ENCODE assay signal across 9 mouse cellular contexts in the genomic region with DNA sequence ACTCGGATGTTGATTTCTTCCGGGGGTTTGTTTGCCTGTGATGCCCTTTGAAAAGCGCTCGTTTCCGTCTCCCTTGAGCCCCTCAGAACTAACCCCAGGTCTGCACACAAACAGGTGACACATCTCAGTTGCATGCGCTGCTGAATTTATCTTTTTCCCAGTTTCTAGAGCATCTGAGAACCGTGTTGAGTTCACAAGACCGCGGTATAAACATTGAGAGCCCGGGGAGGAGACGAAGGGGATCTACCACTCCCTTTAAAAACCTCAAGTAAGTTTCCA. TPM values are rescaled to one million over a fixed set of nuclear protein-coding genes. Genes with fewer than 3 reads are reported as not detected.
DNase-seq lines count a peak whose midpoint lies in the region; ATAC-seq and TF ChIP-seq lines count a peak whose summit lies in the region.
"Had no signal": no experiment of that assay in that cellular context is flagged by ENCODE, and none has a peak within 500 bp of the region (broad histone marks: within the 10 kb centered on the region; RNA-seq: fewer than 3 reads in every experiment).

No protein-coding gene starts in this region.

- H3K27ac ChIP-seq in heart, embryonic 11.5 days (ENCODE audit: low read depth, low read length) = peak overlapping the region; percentile 85
- peak overlapping the region; percentile 83 for H3K27ac ChIP-seq in forebrain, postnatal 0 days (ENCODE audit: low read depth, low read length)
- peak overlapping the region; percentile 94 for H3K27ac ChIP-seq in liver, postnatal 0 days (ENCODE audit: low read depth)

- peak overlapping the region; percentile 97 for H3K4me3 ChIP-seq in heart, embryonic 11.5 days (ENCODE audit: low read depth, low read length)
- peak overlapping the region; percentile 94 for H3K4me3 ChIP-seq in forebrain, postnatal 0 days (ENCODE audit: low read depth, low read length)
- peak overlapping the region; percentile 90 for H3K4me3 ChIP-seq in liver, postnatal 0 days (ENCODE audit: low read depth, low read length)

- peak overlapping the region; percentile 93 for H3K9ac ChIP-seq in heart, embryonic 11.5 days (ENCODE audit: low read depth, low read length)
- H3K9ac ChIP-seq in forebrain, postnatal 0 days = peak overlapping the region; percentile 96
- H3K9ac ChIP-seq in liver, postnatal 0 days (replicated peaks) = peak overlapping the region; percentile 91

- H3K36me3 ChIP-seq in heart, embryonic 11.5 days (ENCODE audit: control insufficient read depth, insufficient read depth, low read length) = peaks cover 3% of the 10 kb centered on the region; the same call in 1 of the 2 replicates
- H3K36me3 ChIP-seq in forebrain, postnatal 0 days (ENCODE audit: insufficient read depth) = peaks cover 13% of the 10 kb centered on the region
- H3K36me3 ChIP-seq in liver, postnatal 0 days (replicated peaks; ENCODE audit: insufficient read depth, low read length) = peaks cover 7% of the 10 kb centered on the region; the same call in 1 of the 2 replicates

- intact Hi-C loops in left cerebral cortex, postnatal 25 days (cut with DNase I) = loop anchor here (5.0 kb wide), 1 partner anchor 323 kb away; a partner anchor contains a TSS

- TF ChIP-seq CTCF in forebrain, postnatal 0 days (IDR thresholded peaks at IDR 0.05; ENCODE audit: low read depth) = no peak
- no peak for TF ChIP-seq CTCF in liver, postnatal 0 days (IDR thresholded peaks at IDR 0.05; ENCODE audit: low read depth)

- no peaks in the 10 kb centered on the region for H3K9me3 ChIP-seq in heart, embryonic 11.5 days (replicated peaks; ENCODE audit: control insufficient read depth, low read length)
- no peaks in the 10 kb centered on the region for H3K9me3 ChIP-seq in forebrain, postnatal 0 days (ENCODE audit: low read length)
- H3K9me3 ChIP-seq in liver, postnatal 0 days (ENCODE audit: low read length) = no peaks in the 10 kb centered on the region

- H3K4me1 ChIP-seq in heart, embryonic 11.5 days (ENCODE audit: control insufficient read depth, insufficient read depth, low read length) = peaks cover 4% of the 10 kb centered on the region; the same call in 1 of the 2 replicates
- H3K4me1 ChIP-seq in forebrain, postnatal 0 days (ENCODE audit: insufficient read depth) = peaks cover 4% of the 10 kb centered on the region; the same call in 1 of the 2 replicates
- H3K4me1 ChIP-seq in liver, postnatal 0 days (ENCODE audit: insufficient read depth) = no peaks in the 10 kb centered on the region

- ATAC-seq in heart, embryonic 11.5 days (replicated peaks; ENCODE audit: insufficient number of reproducible peaks, low FRiP score, low TSS enrichment) = 0 out of 2 replicates have a peak, but pooled peaks have one; percentile 20
- no peak for ATAC-seq in forebrain, postnatal 0 days
- ATAC-seq in liver, postnatal 0 days = no peak; the same call in 1 of the 2 replicates

- TF ChIP-seq EP300 in liver, postnatal 0 days (IDR thresholded peaks at IDR 0.05; ENCODE audit: low read depth) = no peak

- no peak for DNase-seq in heart, adult 11 months
- peak; percentile 25 for DNase-seq in ES-CJ7 (ENCODE audit: low read depth, low spot score)
- no peak for DNase-seq in forebrain, postnatal 0 days
- no peak for DNase-seq in liver, postnatal 0 days
- no peak for DNase-seq in left cerebral cortex, postnatal 25 days (ENCODE audit: low spot score in 2 of 2)
- DNase-seq in right cerebral cortex, postnatal 10 days (ENCODE audit: low spot score in 2 of 2) = no peak
- no peak for DNase-seq in adrenal gland, adult (ENCODE audit: inconsistent age in 2 of 2, low spot score in 1 of 2)

- whole genome bisulfite sequencing in heart, embryonic 11.5 days (ENCODE audit: insufficient replicate concordance) = 1% methylated on average over 11 of the region's 11 CpGs
- WGBS in forebrain, postnatal 0 days = under 1% methylated on average over 11 of the region's 11 CpGs
- WGBS in liver, postnatal 0 days (ENCODE audit: insufficient replicate concordance) = under 1% methylated on average over 11 of the region's 11 CpGs

- H3K27me3 ChIP-seq in heart, embryonic 11.5 days (ENCODE audit: control insufficient read depth, insufficient read depth, low read length) = no peaks in the 10 kb centered on the region
- H3K27me3 ChIP-seq in forebrain, postnatal 0 days (ENCODE audit: insufficient read depth, low read length) = no peaks in the 10 kb centered on the region
- no peaks in the 10 kb centered on the region for H3K27me3 ChIP-seq in liver, postnatal 0 days (ENCODE audit: insufficient read depth, low read length)
- H3K27me3 ChIP-seq: Patski had no signal

- peak overlapping the region; percentile 77 for H3K4me2 ChIP-seq in heart, embryonic 11.5 days
- H3K4me2 ChIP-seq in forebrain, postnatal 0 days (ENCODE audit: low read depth) = peak overlapping the region; percentile 62
- H3K4me2 ChIP-seq in liver, postnatal 0 days (ENCODE audit: low read depth, low read length) = peak overlapping the region; percentile 71

RNA-seq across cellular contexts. Expression of a gene that starts 0.5 kb away (rescaled TPM):
- 27.5 and 36.5 TPM in 2 replicates for polyA plus RNA-seq in heart, embryonic 11.5 days (2014; fragmentation: Nextera tagmentation; extraction: Ambion mirVana)
- total RNA-seq in forebrain, postnatal 0 days (2014; rRNA removed) = 88.2 and 93.2 TPM in 2 replicates
- polyA plus RNA-seq in forebrain, postnatal 0 days (2015; fragmentation: Nextera tagmentation; extraction: Ambion mirVana) = 28.8 and 31.9 TPM in 2 replicates
- polyA plus RNA-seq in liver, postnatal 0 days (2015; fragmentation: Nextera tagmentation; extraction: Ambion mirVana) = 32.1 and 39.0 TPM in 2 replicates
- 100 to 1,000 TPM; 148 to 160 TPM for total RNA-seq in left cerebral cortex, postnatal 25 days (2021)
